Mouse (Mus musculus): ENCODE data around the gene Ntf3.

DNA sequence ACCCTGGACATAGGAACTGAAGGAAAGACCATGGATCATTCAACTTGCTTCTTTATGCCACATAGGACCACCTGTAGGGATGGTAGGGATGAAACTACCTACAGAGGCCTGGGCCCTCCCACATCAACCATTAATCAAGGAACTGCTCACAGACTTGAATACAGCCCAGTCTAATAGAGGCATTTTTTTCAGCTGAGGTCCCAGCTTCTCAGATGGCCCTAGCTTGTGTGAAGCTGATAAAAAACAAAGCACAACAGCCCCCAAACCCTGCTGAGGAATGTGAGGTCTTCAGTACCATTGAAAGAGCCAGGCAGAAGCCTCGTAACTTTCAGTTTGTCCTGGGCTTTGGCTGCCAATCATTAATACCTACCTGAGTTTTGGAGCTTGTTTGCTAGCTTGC lies 19.4 kb upstream of the Ntf3 start:
- TF ChIP-seq CTCF (IDR thresholded peaks at IDR 0.05; ENCODE audit: borderline replicate concordance, extremely low read depth, insufficient read depth, insufficient read length): no peak
- no peak for TF ChIP-seq POLR2A (IDR thresholded peaks at IDR 0.05; ENCODE audit: borderline replicate concordance, extremely low read depth, insufficient read depth, insufficient read length, poor library complexity, severe bottlenecking)

Data from brain, embryonic 14.5 days (tissue).